Mouse (Mus musculus) C2C12 (cell line): ENCODE measurements around the gene Sost.

Experiments
- CEBPB ChIP-seq: IDR thresholded peaks from one replicate; pipeline ENCODE4 v1.6.1; 2011; ENCODE audit warnings: low read depth, mild to moderate bottlenecking, control low read depth, moderate library complexity
- CTCF ChIP-seq: IDR thresholded peaks from one replicate; pipeline ENCODE4 v1.5.1; 2011; ENCODE audit not compliant: control insufficient read depth, insufficient read depth, insufficient read length
- FOSL1 ChIP-seq: IDR thresholded peaks from one replicate; pipeline ENCODE4 v1.8.0; 2011; ENCODE audit warnings: mild to moderate bottlenecking, low read length; ENCODE audit not compliant: poor library complexity, insufficient read depth, severe bottlenecking
- MAX ChIP-seq: IDR thresholded peaks from one replicate; pipeline ENCODE4 v1.6.1; 2011; ENCODE audit warnings: mild to moderate bottlenecking, control low read depth
- MYOD1 ChIP-seq: IDR thresholded peaks from one replicate; pipeline ENCODE4 v1.6.1; 2011; ENCODE audit warnings: low read depth; ENCODE audit not compliant: control insufficient read depth, insufficient read length
- MYOG ChIP-seq: IDR thresholded peaks from one replicate; pipeline ENCODE4 v1.6.1; 2011; ENCODE audit not compliant: control insufficient read depth, insufficient read length; ENCODE audit errors: extremely low read depth
- USF1 ChIP-seq: IDR thresholded peaks from one replicate; pipeline ENCODE4 v1.6.1; 2011; ENCODE audit warnings: low read depth, mild to moderate bottlenecking, control low read depth, moderate library complexity

DNA sequence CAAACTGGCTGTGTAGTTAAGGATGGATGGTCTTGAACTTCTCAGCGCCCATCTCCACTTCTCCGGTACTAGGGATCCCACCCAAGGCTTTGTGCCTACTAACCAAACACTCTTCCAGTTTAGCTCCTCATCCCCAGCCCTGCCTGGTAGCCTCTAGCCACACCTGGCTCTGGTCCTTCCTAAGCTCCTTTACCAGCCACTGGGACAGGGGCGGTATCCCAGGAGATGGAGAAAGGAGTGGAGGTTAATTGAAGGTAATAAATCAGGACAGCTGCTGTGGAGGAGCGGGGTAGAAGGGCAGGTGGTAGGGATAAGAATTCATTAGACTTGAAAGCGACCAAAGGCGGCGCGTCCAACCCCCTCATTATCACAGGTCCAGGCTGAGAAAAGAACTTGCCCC, 2.2 kb downstream of the Sost start:
- TF ChIP-seq CTCF (no peak), MAX (no peak), MYOG (no peak), MYOD1 (no peak), CEBPB (no peak), USF1 (no peak), FOSL1 (no peak)
